Mouse (Mus musculus) frontal cortex, adult 2 months (tissue): ENCODE results near the gene Mtap. TPM values are rescaled to one million over a fixed set of nuclear protein-coding genes. Genes with fewer than 3 reads are reported as not detected.

Experiments
- DNase-seq, 2 experiments: peaks; one replicate each; pipeline ENCODE4 v3.0.0; 2022; ENCODE audit warnings: low spot score in 1 of 2; ENCODE audit errors: extremely low spot score in 1 of 2
- polyA plus RNA-seq: library from polyadenylated mRNA; depleted of rRNA; stranded (reverse); fragments of >200 nt; gene quantifications from 2 replicates; pipeline ENCODE4 v1.2.3, GENCODE M21; 2012; rRNA removed

The Mtap gene
- 8.0 and 8.2 TPM in 2 replicates for polyA plus RNA-seq

- DNase-seq, result peak; percentile 38 to 86
These were observed at the start of gene Mtap for GRCm38 (mm10) chr4:89136906-89137541. Gene Mtap, plus strand, starts transcription at chr4:89137122.

- DNase-seq, result no peak
These were observed 47.8 kb upstream of the Mtap start for GRCm38 (mm10) chr4:89089110-89089509.

GRCm38 (mm10) chr4:89090217-89090616, 46.7 kb upstream of the Mtap start:
- DNase-seq, result no peak

GRCm38 (mm10) chr4:89092153-89092552, 44.8 kb upstream of the Mtap start:
- DNase-seq, result no peak

GRCm38 (mm10) chr4:89094773-89095172, 42.1 kb upstream of the Mtap start:
- DNase-seq, result no peak

- DNase-seq, result no peak
These were observed 38.7 kb upstream of the Mtap start for GRCm38 (mm10) chr4:89098261-89098660.

GRCm38 (mm10) chr4:89101276-89101675, 35.6 kb upstream of the Mtap start:
- no peak for DNase-seq

- DNase-seq, result no peak
These were observed 34.6 kb upstream of the Mtap start for GRCm38 (mm10) chr4:89102283-89102682.

GRCm38 (mm10) chr4:89105486-89105885, 31.4 kb upstream of the Mtap start:
- no peak for DNase-seq

- no peak for DNase-seq
These were observed 30.4 kb upstream of the Mtap start for GRCm38 (mm10) chr4:89106505-89106904.

GRCm38 (mm10) chr4:89112168-89112710, 24.7 kb upstream of the Mtap start:
- no peak for DNase-seq

- DNase-seq, result no peak
These were observed 24.1 kb upstream of the Mtap start for GRCm38 (mm10) chr4:89112782-89113181.

GRCm38 (mm10) chr4:89116006-89116405, 20.9 kb upstream of the Mtap start:
- no peak for DNase-seq

- no peak for DNase-seq
These were observed 17.0 kb upstream of the Mtap start for GRCm38 (mm10) chr4:89119900-89120299.

- no peak for DNase-seq
These were observed 16.6 kb upstream of the Mtap start for GRCm38 (mm10) chr4:89120353-89120752.

GRCm38 (mm10) chr4:89123446-89124243, 13.3 kb upstream of the Mtap start:
- DNase-seq, result no peak

- DNase-seq, result no peak
These were observed 9.2 kb upstream of the Mtap start for GRCm38 (mm10) chr4:89127674-89128073.

GRCm38 (mm10) chr4:89128080-89128936, 8.6 kb upstream of the Mtap start:
- DNase-seq, result peak in 1 of 2 experiments; percentile 38

GRCm38 (mm10) chr4:89128937-89129277, 8.0 kb upstream of the Mtap start:
- DNase-seq, result no peak

- peak in 1 of 2 experiments; percentile 80 for DNase-seq
These were observed 7.5 kb upstream of the Mtap start for GRCm38 (mm10) chr4:89129311-89129913.
